Mouse (Mus musculus): Measurements from ENCODE around the gene Mapk8ip2.

- TF ChIP-seq CTCF (IDR thresholded peaks at IDR 0.05; ENCODE audit: borderline replicate concordance, control insufficient read depth, extremely low read depth, insufficient read depth, low read length, poor library complexity) (no peak), POLR2A (IDR thresholded peaks at IDR 0.05; ENCODE audit: control insufficient read depth, extremely low read depth, insufficient read depth, low read length, poor library complexity) (no peak)
Observed at GRCm38 (mm10) chr15:89421938-89422337, 31.8 kb upstream of the Mapk8ip2 start.
